Mouse (Mus musculus): ENCODE data around the gene Pak1.

The Pak1 gene

DNA sequence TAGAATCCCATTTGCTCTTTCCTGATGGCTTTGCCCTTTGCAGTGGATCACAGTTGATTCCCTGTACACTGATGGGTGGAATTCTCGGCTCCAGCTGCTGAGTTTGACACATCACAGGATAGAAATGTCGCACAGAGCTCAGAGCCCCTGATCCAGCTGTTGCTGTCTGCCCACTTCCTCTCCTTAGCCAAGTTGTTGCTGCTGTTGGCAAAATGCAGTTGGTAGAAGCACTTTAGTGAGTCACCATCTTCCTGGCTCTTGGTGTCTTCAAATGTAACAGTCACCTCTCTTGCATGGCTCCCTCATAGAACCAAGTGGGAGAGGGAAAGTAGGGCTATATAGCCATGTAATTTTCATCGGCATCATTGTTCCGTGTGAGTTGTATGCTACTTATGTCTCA, 11.2 kb upstream of the Pak1 start:
- DNase-seq (ENCODE audit: low read depth, low spot score): no peak

DNA sequence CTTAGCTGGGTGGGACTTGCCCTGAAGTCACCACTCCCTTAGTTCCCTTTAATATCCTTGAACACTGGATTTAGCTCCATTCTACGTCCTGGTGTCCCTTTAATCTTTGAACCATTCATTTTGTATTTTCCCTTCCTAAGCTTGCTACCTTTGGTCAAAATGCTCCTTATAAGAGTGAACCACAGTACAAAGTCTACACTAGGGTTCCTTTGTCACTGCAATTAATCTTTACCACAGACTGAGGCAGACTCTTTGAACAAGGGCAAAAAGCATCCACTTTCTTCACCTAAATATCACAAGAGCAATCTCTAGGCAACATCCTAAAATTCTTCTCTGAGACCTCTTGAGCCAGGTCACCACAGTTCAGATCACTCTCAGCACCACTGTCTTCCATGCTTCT, 8.1 kb upstream of the Pak1 start:
- no peak for DNase-seq (ENCODE audit: low read depth, low spot score)

DNA sequence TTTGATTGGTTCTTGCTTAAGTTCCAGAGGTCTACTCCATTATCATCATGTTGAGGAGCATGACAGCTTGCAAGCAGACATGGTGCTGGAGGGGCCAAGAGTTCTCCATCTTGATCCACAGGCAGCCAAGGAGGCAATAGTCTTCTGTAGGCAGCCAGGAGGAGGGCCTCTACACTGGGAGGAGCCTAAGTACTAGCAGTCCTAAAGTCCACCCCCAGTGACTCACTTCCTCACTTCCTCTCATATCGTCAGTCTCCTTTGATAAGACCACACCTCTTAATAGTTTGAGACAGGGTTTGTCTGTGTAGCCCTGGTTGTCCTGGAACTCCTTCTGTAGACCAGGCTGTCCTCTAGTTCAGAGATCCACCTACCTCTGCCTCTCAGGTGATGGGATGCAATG, 7.5 kb upstream of the Pak1 start:
- no peak for DNase-seq (ENCODE audit: low read depth, low spot score)

DNA sequence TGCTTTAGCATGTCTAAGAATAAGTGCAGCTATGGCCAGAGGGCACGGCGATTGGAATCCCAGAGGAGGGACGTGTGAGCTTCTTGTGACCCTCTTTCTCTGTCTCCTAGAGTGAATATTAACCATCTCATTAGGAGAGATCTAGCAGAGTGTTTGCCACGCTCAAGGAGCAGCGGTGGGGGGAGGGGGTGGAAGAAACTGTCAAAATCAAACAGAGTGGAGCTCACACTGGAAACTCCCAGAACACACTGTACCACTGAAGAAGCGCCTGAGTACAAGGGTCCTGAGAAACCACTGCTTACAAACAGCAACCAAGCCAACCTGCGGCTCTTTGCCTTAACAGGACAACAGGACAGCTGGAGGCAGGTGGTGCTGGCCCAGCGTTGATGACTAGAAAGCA, 6.8 kb upstream of the Pak1 start:
- DNase-seq (ENCODE audit: low read depth, low spot score): no peak

DNA sequence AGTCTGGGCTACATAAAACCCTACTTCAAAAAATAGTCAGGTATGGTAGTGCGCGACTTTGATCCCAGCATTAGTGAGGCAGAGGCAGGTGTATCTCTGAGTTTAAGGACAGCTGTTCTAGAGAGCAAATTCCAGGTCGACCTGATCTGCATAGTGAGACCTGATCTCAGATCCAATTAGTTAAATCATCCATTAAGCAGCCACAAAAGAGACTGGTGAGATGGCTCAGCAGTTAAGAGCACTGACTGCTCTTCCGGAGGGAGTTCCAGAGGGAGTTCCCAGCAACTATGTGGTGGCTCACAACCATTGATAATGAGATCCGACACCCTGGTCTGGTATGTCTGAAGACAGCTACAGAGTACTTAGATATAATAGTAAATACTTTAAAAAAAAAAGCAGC, 4.8 kb upstream of the Pak1 start:
- no peak for DNase-seq (ENCODE audit: low read depth, low spot score)

DNA sequence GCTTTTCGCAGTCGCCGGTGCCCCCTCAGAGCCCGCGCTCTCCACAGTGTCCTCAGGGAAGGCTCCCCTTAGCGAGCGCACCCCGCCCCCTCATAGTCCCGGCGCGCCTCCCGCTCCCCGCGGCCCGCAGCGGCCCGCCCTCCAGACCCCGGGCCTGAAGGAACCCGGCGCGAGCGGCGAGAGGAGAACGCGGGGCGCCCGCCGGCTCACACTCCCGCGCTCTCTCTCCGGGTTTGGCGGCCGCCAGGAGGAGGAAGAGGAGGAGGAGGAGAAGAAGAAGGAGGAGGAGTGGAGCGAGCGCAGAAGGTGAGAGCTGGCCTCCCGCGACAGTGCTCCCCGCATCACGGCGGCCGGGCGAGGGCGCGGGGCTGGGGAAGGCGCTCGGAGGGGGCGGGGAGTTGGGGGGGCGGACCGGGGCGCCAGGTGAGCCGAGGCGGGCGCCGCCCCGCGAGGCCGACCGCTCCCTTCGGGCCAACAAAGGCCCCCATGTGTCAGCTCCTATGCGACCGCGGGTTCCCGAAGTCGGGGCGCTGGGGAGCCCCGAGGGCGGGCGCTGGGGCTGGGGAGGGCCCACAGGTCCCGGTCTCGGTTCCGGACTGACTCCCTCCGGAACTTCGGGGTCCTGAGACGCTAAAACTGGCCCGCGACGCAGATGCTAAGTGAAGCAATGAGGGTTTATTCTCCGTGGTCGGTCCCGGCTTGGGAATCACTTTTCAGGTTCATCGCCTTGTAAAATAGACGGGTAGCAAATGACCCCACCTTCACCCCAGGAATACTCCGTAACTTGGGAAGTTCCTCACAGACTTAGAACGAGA, 535 bp downstream of the Pak1 start:
- DNase-seq (ENCODE audit: low read depth, low spot score): no peak

DNA sequence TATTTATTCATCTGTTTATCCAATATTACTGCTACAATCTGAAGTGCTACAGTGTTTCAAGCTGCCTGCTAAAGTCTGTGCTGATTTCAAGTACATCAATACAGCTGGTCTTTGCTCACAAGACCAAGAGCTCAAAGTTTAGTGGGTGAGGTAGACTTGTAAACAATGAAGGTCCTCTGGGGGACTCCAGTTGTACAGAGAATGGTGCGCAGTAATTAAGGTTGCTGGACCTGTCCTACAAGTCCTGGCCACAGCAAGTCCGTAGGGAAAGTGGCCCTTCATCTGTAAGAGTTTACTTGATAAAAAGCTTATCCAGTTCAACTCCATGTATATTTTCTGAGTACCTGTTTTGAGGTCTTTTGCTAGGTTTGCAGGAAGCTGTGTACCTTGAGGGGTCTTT, 1.9 kb downstream of the Pak1 start:
- DNase-seq (ENCODE audit: low read depth, low spot score): no peak

DNA sequence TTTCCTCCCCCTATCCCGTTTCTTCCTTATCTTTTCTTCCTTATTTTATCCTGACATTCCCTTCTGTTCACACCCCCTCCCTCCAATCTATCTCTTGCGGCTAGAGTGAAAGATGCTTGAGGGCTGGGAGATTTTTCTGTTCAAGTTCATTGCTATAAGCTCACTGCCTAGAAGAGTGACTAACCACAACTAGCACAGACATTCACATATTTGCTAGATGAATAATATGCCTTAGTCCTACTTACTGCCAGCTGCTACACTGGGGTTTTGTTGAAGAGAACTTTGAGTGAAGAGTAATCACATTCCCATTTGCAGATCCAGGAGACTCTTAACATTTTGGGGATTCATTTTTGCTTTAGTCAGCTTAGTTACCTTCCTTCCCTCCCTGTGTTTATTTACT, 4.0 kb downstream of the Pak1 start:
- DNase-seq (ENCODE audit: low read depth, low spot score): no peak

DNA sequence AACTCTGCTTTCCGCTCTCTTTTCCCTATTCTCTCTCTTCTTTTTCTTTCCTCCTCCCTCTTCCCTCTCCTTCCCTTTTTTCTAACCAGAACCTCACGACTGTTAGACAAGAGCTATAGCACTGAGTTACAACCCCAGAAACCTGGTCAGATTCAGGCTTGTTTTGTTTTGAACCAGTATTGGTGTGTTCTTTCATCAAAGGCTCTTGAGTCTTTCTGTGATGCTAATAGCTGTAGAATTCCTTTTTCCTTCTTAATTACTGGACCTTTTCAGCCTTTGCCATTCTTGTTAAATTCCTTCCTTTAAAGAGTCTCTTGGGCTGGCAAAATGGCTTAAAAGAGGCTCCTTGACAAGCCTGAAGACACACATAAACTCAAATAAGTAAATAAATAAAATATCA, 14.8 kb downstream of the Pak1 start:
- DNase-seq (ENCODE audit: low read depth, low spot score): peak; percentile 68

DNA sequence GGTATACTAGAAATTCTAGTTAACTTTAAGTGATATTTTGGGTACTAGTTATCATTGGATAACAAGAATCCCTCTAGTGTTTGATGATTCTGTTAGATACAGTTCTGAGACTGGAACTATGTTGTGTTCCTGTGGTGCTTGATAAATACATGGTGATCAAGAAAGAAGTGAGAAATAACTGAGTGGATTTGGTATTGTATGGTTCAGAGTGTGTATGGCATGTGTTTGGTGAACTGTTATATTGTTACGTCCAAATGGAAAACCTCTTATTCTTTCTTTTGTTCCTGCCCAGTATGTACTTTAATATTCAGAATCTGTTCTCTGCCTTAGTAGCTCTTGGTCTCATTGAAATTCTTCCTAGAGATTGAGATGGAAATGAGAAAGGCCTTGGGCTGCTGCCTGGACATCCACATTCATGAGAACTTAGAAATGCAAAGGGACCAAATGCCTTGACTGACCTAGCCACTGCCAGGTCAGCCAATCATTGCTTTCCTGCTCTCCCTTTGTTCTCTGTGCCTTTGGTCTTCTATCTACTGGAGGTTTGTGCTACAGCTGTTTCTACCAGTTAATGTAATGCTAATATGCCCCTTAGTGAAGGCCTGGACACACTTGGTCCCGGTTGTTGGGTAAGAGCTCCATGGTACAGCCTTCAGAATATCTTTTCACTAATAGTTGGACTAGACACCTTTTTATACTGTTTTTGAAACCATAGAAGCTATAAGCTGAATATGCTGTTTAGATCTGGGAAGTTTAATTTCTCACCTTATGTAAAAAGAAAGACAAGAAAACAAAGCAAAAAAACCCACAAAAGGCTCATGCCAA, 16.1 kb downstream of the Pak1 start:
- DNase-seq (ENCODE audit: low read depth, low spot score): peak; percentile 83

DNA sequence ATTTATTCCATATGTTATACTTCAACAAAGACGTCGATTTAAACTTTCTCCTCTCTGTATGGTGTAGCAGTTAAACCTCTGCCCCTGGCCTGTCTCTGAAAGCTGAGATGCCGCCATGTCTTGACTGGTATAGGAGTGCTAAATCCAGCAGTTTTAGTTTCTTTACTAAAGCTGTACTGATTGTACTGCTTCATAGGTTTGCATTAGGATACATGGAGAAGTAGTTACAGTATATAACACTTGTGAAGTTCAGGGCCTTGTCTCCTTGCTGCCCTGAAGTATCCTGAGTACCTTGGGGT, 16.7 kb downstream of the Pak1 start:
- DNase-seq (ENCODE audit: low read depth, low spot score): no peak

DNA sequence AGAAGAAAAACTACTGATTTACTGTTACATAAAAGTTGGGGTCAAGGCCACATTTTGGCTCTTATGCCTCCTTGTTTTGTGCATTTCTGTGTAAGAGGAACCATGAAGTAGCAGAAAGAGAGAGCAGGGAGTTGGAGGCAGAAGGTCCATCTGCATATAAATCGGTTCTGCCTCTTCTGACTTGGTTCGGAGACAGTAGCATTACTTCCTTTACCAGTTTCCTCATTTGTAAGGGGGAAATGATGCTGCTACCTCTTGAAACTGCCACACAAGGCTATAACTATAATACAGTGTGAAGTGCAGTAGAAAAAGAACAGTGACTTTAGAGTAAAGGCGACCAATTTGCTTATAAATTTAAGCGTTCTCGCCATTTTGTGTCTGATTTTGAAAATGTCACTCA, 21.0 kb downstream of the Pak1 start:
- DNase-seq (ENCODE audit: low read depth, low spot score): no peak

DNA sequence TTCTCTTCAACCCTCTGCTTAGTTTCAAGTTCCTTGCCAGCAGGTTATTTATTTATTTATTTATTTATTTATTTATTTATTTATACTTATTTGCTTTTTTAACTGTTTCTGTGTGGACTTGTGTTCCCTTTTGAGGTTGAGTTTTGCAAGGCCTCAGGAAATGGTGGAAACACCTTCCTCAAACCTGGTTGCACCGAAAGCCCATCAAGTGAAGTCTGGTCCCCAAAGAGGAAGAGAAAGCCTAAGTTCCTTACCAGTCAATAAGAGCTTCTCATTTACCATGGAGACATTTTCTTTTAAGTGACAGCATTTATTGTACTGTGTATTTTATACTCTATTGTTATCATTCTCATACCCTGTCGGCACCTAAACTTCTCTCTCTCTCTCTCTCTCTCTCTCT, 33.5 kb downstream of the Pak1 start:
- DNase-seq (ENCODE audit: low read depth, low spot score): no peak

DNA sequence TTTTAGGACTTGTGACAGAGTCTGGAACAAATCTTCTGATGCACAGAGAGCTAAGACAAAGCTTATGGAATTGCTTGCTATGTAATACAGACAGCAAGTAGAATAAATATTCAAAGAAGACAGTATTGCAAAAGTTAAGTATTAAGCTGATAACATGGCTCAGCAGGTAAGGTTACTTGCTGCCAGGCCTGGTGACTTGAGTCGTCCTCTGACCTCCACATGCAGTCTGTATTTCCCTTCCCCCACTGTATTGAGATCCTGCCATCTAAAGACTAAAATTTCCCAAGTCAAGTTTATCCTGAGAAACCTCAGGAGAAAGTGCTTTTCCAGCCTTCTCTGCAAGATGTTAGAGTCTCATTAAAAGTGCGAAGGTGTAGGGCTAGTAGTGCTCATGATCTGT, 40.8 kb downstream of the Pak1 start:
- no peak for DNase-seq (ENCODE audit: low read depth, low spot score)

DNA sequence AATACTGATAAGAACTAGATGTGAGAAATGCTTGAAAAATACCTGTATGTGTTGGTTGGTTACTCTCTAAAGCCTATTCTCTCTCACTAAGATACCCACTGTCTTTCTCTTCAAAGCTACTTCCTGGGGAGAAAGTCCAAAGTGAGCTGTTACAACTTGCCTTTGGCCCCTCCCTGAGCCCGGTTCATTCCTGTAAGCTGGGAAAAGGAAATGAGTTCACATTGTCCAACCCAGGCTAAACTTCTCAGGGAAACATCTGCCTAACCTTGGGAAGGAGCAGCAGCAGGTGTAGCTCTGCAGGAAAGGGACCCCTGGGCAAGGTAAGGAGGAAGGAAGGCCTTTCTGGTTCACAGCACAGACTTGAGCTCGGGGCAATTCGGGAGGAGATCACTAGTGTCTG, 42.4 kb downstream of the Pak1 start:
- peak; percentile 70 for DNase-seq (ENCODE audit: low read depth, low spot score)

DNA sequence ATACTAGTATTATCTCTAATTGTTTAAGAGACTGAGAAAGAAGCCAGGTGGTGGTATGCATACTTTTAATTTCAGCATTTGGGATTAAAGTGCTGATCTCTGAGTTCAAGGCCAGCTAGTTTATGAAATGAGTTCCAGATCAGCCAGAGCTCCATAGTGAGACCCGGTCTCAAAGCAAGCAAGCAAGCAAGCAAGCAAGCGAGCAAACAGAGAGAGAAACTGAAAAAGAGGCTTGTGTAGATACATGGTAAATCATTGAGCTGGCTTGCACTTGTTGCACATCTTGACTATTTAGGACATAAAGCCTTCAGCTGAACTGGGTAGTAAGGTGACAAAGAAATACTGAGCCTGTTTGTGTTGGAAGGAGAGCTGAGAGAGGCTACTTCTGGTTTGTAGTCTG, 44.6 kb downstream of the Pak1 start:
- no peak for DNase-seq (ENCODE audit: low read depth, low spot score)

DNA sequence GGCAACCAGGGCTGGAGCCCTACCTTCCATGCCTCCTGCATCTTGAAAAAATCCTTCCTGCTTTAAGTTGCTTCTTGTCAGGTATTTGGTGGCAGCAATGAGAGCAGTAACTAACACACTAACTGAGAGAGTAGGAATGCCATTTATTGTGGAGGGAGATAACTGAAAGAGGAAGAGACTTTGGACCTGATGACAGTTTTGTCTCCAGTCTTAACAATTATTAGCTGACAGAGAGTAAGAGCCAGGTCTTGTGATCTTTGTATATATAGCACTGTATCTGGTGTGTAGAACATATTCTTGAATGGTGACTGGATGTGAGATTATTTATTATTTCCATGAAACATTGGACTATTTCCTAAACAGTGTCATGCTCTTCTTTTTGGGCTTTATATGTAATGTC, 50.2 kb downstream of the Pak1 start:
- no peak for DNase-seq (ENCODE audit: low read depth, low spot score)

DNA sequence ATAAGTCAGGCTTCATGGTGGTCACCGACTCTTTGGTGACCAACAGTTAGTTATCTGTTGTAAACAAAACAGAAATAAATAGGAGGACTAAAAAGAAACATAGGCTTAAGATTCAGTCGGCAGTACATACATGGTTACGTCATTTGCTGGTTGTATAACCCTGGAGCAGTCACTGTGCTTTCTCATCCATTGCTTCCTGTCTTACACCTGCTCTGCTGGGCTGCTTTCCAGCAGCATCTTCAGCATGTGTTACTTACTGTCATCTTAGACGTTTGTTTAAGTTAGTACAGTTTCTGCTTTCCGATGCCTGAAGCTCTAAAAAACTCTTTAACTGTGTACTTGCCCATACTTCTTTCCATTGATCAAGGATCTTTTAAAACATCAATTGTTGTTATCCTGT, 53.0 kb downstream of the Pak1 start:
- no peak for DNase-seq (ENCODE audit: low read depth, low spot score)

DNA sequence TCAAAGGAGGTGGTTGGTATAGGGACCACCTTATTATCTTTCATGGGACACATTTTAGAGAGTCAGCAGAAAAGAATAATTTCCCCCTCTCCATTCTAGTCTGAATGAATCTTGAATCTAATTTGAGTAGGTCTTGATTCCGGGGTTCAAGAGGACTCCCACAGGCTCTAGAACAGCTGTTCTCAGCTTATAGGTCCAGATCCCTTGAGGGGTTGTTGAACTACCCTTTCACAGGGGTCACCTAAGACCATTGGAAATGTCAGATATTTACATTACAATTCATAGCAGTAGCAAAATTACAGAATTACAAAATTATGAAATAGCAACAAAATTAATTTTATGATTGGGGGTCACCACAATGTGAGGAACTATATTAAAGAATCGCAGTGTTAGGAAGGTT, 54.0 kb downstream of the Pak1 start:
- no peak for DNase-seq (ENCODE audit: low read depth, low spot score)

DNA sequence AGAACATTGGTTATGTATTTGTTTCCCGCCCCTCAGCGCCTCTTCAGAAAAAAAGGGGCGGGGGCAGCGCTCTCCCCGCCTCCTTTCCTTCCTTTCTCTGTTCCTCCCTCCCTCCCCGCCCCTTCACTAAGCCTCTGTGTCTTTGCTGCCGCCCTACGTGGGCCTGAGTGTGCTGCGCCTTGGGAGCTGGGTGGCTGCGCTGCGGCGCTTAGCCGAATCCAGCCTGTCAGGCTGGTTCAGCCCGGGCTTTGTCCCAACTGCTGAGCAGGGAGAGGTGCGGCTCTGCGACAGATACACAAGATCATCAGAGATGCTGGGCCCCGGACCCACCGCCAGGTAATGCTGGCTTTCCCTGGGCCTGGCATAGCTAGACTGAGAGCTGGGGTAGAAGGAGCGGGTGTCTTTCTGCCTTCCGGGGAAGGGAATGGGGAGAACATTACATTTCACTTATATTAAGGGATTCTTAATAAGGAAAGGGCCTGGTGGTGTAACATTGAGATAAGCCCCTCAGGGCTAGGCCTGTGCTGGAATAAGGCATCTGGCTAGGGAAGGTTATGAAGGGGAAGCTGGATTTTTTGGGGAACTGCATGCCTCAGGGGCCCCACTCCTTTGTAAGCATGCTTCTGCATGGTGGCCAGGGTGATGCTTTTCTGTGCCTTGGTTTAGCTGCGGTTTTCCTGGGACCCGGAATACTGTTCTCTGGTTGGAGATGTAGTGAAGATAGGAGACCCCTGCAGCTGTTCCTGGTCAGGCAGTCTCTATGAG, 54.6 kb downstream of the Pak1 start:
- DNase-seq (ENCODE audit: low read depth, low spot score): peak; percentile 98

DNA sequence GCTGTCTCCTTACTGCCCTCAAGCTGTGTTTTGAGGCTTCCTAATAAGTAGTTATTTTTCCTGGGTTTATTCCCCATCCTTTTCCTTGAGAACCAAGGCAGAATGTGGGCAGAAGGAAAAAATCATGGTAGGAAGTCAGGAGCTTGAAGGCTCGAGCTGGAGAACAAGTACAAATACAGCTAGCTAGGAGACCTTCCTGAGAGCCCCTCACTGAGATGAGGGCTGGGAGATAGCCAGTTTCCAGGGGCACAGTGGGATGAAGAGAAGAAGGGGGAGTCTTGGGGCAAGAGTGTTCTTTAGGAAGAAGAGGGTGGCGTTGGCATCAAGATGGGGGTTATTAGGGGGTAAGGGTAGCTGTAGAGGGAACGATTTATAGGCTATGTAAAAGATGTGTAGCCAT, 56.1 kb downstream of the Pak1 start:
- no peak for DNase-seq (ENCODE audit: low read depth, low spot score)

DNA sequence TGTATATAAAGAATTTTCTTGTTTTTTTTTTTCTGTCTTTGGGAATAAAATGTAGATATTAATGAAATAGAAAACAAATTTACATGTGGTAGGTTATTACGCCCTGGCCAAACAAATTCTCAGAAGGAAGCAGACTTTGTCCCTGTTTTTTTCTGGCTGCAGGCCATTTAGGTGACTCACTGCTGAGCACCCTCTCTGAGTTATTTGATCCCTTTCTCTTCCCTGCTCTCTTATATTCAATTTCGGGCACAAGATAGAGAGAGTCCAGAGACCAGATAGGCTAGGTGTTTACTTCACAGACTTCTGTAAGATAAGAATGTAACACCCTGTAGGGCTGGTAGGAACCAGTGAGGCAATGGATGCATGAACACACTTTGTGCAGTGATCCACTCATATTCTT, 57.2 kb downstream of the Pak1 start:
- DNase-seq (ENCODE audit: low read depth, low spot score): no peak

DNA sequence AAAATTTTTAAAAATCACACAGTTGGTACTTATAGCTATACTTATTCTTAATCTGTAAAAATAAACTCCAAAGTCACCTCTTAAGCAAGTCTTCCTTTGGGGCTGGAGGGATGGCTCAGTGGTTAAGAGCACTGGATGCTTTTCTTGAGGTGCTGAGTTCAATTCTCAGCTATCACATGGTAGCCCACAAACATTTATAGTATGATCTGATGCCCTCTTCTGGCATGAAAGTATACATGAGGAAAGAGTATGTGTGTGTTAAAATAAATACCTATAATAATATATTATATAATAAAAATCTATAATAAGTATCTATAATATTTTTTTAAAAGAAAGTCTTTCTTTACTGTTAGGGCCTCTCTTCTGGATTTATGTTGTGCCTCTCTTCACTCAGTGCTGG, 58.2 kb downstream of the Pak1 start:
- DNase-seq (ENCODE audit: low read depth, low spot score): no peak
